Mouse (Mus musculus): ENCODE results near the gene Fkbp7. TPM values are rescaled to one million over a fixed set of nuclear protein-coding genes. Genes with fewer than 3 reads are reported as not detected.

Fkbp7 gene
- polyA plus RNA-seq, 1 experiment: 8.0 TPM

GRCm38 (mm10) chr2:76618078-76618477 is 54.8 kb downstream of the Fkbp7 start:
- peaks cover 12% of the 10 kb centered on the region for H3K4me1 ChIP-seq (ENCODE audit: control insufficient read depth, insufficient read depth, low read length)
- no peak overlapping the region for H3K27ac ChIP-seq (ENCODE audit: insufficient read depth, low read depth, low read length)

More at GRCm38 (mm10) chr2:76618078-76618477, 54.8 kb downstream of the Fkbp7 start:
- H3K4me3 ChIP-seq (ENCODE audit: insufficient read depth, low read length): no peak overlapping the region
- TF ChIP-seq POLR2A (IDR thresholded peaks at IDR 0.05; ENCODE audit: borderline replicate concordance, low read depth, low read length) (no peak), CTCF (IDR thresholded peaks at IDR 0.05; ENCODE audit: low read depth, low read length) (no peak)

Other genes starting within 250 kb of the Fkbp7 start
- gene Prkra, start 25.1 kb downstream of the Fkbp7 start, polyA plus RNA-seq (2012; ENCODE audit: insufficient read depth, insufficient read length, missing spikeins): 41.1 and 49.4 TPM in 2 replicates
- gene Pjvk, start 24.6 kb downstream of the Fkbp7 start, polyA plus RNA-seq (2012; ENCODE audit: insufficient read depth, insufficient read length, missing spikeins): 0.84 and 0.97 TPM in 2 replicates
- gene Plekha3, start 2.2 kb upstream of the Fkbp7 start, polyA plus RNA-seq (2012; ENCODE audit: insufficient read depth, insufficient read length, missing spikeins): 21.5 and 24.1 TPM in 2 replicates

All from bone marrow macrophage, adult 2 months (primary cell).